Mouse (Mus musculus) cerebellum, postnatal 4 days (tissue): ENCODE results near the gene Zic5.
A peak's percentile ranks its signal among the peaks of the same experiment; 100 is the strongest.

Experiments used
- DNase-seq, 2 experiments: peaks; one replicate each; pipeline ENCODE4 v3.0.0; 2022; ENCODE audit warnings: low spot score in 2 of 2, mixed read lengths in 1 of 2

Gene Zic5

DNA sequence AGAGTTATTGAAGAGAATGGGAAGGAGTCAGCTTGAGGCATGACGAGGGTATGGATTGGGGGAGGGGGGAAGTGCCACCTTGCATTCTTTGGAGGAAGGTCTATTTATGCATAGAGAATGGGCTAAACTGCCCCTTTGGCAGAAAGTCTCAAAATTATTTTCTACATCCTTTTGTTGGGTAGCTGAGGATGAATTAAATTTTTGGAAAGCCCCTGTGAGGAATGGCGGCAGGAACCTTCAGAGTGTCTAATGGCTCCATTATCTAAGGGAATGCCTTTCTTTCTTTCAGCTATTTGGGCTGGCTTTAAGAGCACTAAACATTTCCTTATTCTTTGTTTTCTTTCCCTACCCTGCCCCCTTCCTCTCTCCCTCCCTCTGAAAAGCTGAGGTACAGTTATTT lies 14.9 kb upstream of the Zic5 start:
- DNase-seq: peak in 1 of 2 experiments; percentile 6

DNA sequence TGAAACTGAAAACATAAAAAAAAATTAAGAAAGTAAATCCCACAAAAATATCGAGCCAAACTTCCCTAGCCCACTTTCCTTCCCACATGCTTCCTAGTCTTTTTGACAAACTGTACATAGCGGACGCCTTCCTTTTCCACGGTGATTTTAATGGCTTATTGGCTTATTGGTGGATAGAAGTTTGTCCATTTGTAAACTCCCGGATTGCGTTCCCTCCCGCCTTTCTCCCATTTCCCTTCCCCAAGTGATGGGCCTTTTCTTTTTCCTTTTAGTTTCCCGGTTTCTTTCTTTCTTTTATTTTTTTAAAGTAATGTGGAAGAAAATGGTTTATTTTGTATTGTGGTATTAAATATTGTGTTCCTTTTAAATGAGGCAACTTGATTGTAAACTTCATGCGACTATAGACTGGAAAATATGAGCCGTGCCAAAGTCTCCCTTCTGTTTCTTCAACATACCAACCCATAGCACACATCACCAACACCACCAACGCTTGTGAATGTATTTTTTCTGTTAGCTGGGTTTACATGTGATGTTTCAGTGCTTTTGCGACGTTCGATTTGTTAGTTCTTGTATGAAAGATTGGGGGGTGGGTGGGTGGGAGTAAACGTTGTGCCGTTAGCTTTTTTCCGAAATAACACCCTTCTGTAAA lies 14.1 kb upstream of the Zic5 start:
- peak in 1 of 2 experiments; percentile 1 for DNase-seq

DNA sequence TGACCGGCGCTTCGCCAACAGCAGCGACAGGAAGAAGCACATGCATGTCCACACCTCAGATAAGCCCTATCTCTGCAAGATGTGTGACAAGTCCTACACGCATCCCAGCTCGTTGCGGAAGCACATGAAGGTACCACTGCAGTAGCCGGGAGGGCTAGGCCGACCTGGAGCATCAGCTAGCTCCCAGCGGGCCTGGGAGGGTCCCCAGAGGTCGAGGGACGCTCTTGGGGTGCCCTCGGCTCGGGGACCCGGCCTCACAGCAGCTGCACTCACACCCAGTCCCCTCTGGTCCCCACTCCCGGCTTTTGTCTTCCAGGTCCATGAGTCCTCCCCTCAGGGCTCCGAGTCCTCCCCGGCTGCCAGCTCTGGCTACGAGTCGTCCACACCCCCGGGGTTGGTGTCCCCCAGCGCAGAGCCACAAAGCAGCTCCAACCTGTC lies 13.1 kb upstream of the Zic5 start:
- peak in 1 of 2 experiments; percentile 50 for DNase-seq

DNA sequence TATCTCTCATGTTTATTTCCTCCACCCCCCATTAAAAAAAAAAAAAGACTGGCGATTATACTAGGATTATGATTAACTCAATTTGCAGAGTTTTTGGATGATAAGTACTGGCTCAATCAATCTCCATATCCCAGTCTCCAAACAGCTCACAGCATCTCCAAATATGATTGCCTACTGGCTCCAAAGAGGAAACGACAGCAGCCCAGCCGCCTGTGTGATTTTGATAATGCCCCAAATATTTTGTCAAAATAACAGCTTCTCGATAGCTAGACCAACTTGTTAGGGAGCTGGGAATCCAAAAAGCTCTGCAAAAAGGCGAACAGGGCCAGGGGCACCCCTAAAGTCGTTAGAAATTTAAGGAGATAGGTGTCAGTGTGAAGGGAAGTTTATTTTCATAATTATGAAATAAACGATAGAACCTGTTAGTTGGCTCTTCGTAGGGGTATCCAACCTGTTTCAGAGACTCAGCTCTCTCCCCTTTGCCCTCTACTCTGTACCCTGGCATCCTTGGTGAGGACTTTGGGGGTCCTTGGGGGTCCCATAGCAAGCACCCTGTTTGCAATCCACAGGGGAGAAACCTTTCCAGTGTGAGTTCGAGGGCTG lies 12.6 kb upstream of the Zic5 start:
- no peak for DNase-seq

DNA sequence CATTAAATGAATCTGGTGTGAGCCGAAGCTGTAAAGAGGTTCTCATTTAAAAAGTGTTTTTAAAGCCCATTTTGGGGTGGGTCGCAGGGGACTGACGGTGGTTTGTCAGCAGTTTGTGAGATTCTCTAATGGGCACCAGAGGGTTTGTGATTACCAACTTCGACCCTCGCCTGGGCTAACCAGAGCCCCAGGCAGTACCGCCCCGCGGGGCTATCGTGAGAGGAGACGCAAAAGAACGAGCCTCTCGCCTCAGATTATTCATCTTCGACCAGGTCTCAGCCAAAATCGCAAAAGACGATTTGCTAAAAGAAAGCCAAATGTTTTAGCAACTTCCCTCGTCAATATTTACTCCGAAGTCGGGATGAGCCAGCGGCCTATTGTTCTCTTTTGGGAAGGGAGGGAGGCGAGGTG lies 11.8 kb upstream of the Zic5 start:
- DNase-seq: peak in 1 of 2 experiments; percentile 23

DNA sequence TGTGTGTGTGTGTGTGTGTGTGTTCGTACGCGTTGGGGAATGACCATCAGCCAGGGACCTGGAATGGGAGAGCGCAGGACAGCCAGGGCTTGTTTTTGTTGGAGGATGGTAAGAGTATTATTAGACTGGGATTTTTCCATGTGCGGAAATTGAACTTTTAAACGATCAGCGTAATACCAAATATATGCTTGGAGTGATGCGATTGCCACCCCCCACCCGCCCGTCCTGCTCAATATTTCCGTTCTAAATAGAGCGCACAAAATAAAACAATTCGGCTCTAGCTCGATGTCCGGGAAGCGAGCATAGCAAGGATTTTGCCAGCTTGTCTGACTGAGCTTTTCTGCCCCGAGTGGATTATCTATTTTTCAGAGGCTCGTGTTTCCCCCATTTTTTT lies 11.3 kb upstream of the Zic5 start:
- DNase-seq: no peak

DNA sequence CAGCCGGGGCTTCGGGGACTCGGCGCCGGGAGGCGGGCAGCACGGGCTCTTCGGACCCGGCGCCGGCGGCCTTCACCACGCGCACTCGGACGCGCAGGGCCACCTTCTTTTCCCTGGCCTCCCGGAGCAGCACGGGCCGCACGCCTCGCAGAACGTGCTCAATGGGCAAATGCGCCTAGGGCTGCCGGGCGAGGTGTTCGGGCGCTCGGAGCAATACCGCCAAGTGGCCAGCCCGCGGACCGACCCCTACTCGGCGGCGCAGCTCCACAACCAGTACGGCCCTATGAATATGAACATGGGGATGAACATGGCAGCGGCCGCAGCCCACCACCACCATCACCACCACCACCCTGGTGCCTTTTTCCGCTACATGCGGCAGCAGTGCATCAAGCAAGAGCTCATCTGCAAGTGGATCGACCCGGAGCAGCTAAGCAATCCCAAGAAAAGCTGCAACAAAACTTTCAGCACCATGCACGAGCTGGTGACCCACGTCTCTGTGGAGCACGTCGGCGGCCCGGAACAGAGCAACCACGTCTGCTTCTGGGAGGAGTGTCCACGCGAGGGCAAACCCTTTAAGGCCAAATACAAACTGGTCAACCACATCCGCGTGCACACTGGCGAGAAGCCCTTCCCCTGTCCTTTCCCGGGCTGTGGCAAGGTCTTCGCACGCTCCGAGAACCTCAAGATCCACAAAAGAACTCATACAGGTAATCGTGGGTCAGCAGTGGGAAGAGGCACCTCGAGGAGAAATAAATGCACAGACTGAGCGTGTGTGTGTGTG lies 10.8 kb upstream of the Zic5 start:
- DNase-seq: peak in 1 of 2 experiments; percentile 37

DNA sequence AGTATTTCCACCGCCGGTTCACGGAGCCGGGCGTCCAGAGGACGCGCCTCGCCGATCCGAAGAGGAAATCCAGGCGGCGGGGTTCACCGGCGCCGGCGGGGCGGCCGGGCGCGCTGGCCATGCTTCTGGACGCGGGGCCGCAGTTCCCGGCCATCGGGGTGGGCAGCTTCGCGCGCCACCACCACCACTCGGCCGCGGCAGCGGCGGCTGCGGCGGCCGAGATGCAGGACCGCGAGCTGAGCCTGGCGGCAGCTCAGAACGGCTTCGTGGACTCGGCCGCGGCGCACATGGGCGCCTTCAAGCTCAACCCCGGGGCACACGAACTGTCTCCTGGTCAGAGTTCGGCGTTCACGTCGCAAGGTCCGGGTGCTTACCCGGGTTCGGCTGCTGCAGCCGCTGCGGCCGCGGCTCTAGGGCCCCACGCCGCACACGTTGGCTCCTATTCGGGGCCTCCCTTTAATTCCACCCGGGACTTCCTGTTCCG lies 10.1 kb upstream of the Zic5 start:
- DNase-seq: peak in 1 of 2 experiments; percentile 53

DNA sequence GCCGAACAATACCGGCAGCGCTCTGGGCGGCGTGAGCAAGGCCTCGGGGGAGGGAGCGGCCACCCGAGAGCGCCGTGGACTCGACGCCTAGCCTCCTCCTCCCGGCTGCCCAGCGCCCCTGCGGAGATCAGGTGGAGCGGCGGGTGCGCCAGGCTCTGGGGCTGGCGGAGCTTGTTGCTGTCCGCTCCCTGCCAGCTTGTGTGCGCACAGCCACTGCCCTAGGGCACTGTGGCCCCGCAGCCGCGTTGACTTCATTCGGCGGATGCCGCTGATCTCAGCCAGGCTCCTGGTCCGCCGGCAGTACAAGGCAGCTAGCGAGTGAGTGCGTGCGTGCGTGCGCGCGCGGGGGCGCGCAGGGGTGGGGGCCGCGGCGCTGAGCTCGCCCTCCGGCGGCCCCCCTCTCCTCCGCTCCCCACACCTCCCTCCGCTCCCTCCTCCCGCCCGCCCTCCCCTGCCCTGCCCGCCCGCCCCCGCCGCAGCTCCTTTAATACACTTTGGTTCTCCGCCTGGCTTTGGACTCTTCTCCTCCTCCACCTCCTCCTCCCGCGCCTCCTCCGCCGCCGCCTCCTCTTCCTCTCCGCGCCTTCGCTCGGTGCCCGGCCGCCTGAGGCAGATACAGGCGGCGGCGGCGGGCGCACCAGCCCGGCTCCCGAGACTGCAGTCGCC lies 9.5 kb upstream of the Zic5 start, which contains the start of gene Zic2:
TSS of gene Zic2 (plus strand) at position 545 of the 666 bp plus-strand sequence.
- DNase-seq: peak; percentile 58 to 88

DNA sequence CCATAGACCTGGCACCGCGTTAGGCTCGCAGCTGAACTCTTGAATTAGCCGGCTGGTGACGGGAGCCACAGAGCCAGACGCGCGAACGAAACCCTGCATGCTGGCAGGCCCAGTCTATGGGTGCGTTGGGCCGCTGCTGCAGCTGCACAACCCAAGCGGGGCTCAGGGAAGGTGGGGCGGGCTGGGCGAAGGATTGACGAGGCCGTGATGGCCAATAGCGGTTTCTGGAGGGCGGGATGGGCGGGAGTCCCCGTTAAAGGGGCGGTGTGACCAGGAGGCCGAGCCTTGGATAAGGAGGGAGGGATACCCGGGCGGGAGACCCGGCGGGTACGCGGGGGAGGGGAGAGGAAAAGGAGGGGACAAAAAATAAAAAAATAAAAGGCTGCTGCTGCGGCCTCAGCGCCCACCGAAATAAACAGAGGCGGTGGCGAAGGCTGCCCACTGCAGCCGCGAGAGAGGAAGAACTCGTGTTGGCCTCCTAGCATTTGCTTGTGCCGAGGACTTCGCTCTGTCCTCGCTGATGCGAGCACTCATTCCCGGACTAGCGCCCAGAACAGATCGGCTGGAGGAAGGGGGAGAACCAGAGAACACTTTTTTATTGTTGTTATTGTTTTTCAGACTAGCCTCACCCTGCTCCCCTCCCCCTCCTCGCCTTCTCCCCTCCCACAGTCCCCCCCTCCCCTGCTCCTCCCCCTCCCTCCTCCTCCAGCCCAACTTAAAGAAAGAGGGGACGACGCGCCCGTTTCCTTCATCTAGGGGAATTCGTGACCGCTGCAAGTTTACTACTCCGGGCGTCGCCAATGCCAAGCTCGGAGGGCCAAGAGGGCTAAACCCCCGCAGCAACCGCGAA lies 8.8 kb upstream of the Zic5 start:
- peak; percentile 63 to 85 for DNase-seq

DNA sequence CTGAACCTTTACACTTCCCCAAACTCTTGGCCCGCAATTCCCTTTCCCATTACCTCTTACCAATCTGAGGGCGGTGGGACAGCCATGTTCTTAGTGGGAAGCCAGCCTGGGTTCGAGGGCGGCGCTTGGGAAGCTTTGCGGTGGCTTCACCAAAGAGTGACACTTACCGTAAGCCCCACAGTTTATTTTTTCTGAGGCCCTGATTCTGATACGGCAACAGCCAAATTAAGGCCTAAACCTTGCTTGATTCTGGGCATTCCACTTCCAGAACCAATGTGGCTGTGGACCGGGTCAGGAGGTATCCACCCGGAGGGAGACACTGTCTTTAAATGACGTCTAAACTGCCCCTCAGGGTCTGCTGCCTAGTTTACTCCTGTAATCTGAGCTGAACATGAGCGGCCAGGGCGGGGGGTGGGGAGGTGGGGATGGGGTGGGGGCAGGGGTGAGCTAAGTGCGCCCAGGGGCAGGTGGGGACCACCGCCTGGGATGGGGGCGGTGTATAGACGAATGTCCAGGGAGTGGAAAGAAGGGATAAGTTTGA lies 7.8 kb upstream of the Zic5 start:
- no peak for DNase-seq

DNA sequence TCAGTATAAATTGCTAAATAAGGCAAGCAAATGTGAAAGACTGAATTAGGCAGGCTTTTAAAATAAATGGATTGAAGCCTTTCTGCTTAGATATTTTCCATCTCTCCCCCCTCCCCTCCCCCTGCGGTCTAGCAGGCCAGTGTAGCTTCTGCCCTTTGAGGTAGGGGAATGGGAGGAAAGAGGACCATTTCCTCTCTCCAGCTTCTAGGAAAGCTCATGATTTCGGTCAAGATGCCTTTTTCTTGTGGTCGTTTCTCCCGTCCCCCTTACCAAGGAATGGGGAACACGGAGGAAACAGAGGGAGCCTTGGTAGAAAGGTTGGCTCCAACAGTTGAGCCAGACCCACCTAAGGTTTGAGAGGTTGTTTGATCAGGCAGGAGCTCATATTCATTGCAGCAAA lies 7.2 kb upstream of the Zic5 start:
- DNase-seq: no peak

DNA sequence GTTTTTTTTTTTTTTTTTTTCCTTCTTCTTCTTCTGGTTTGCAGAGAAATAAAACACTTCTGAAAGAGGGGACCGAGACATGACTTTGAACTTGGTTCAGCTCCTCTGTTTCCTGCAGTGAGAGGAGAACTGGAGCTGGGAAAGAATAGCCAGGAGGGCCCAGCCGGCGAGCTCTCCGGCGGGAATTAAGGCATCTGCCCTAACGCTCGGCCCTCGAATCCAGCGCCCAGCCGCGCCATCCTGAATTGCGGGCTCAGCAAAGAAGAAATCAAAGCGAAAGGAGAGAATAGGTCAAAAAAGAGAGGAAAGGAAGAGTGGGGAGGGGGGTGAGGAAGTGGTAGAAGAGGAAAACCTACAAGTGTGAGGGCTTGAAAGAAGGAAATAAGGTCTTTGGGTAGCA lies 6.7 kb upstream of the Zic5 start:
- no peak for DNase-seq

DNA sequence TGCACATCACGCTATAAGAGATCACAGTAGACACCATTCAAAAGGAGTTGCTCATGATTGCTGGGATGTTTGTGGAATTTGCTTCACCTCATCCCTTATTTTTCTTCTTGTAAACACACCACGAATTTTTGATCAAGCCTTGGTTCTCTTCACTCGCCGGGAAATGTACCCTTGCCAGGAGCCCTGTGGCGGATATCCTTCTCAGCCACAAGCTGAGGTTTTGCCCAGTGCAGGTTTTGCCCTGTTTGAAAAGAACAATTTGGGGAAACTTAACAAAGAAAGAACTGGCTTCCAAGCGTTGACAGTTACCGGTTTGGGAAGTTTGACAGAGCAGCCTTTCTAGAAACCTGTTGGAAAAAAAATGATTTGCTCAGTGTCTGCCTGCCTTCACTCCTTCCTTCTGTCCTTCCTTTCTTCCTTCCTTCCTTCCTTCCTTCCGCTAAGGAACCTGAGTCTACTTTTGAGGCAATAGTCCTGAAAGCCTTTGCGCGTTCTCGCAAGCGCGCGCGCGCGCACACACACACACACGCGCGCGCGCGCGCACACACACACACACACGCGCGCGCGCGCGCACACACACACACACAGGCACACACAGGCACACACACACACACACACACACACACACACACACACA lies 6.1 kb upstream of the Zic5 start:
- no peak for DNase-seq

DNA sequence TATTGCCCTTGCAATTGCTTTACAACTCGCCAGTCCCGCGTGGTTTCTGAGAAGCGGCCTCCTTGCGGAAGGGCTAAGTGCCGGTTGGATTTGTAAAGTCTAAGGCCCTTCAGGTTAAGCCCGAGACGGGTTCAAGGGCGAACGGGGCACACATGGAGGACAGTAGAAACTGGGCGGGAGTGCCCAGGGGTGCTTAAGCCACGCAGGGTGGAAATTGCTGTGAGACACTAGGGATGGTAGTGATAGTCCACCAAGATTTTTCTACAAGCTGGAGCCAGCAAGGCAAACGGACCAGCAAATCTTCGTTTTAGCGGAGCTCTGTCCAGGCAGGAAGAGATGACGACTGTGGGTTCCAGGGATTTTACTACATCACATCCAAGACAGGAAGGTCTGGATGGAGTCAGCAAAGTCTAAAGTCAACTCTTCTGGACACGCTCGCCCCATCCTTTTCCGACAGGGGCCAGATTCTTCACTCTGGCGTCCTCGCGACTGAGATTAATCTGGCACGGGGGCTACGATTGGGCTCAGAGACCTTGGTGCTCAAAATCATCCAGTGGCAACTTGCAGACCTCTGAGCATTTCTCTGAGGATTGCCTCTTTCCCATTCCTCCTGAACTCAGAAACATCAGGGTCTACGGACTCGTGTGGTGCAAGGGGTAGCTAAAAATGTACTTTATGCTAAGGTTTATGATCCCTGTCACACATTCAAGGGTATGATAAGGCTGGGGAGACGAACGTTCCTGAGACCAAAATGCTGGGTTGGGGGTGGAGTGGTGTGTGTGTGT lies 3.7 kb upstream of the Zic5 start:
- no peak for DNase-seq

DNA sequence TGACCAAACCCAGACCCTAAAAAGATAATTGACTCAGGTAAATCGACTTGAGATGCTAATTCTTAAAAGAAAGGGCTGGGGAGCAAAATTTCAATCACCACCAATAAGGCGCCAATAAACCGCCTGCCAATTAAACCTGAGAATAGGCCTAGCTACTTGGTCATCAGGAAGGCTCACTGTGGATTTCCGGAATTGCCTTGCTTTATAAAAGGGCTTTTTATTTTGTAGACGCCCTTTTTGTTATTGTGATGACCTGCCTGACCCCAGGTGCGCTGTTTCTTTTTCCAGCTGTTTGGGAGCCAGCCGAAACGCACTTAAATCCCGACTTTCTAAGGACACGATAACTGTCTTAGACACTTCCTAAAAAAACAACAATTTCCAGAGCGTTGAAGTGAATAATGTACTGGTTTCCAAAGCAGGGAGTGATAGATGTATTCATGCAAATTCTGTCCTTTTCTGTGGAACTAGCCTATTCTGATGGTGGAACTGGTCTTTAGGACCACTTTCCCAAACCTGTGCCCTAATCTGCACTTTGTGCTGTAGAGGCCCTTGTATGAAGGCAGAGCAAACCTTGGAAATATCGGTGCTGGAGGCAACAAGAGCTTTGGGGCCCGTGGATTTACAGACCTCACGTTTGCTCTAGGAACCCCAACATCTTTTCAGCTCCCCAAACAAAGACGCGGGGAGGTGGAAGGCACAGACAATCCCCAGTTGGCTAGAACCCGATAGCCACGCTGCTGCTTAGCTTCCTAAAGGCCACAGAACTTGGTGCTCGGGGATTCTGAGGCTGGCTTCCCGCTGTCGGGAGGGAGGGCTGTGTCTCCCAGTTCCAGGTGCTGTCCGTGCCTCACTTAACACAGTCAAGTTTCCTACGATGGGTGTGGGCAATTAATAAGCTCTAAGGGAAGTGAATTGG lies 2.7 kb upstream of the Zic5 start:
- peak in 1 of 2 experiments; percentile 45 for DNase-seq

DNA sequence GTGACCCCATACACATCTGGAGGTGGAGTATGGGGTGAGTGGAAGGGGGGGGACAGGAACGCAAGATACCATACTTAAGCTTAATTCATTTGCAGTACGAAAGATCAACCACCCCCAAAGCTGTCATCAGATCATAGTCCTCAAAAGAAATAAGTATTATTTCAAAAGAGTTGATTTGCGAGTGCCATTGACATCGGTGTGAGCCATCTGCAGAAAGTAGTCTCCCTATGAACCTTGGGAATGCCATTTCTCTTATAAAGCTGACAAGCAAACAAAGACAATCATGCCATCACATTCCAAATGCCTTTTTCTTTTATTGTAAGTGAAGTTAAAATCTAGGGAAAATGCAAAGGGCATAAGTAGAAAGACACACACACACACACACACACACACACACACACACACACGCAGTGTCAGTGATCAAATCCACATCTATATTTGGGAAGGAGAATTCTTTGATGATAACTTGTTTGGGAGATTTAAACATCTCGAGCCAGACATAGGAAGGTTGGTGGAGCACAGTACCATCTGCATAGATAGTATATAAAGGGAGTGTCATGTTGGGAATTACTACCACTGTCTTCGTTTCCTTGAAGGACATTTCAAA lies 1.4 kb upstream of the Zic5 start:
- DNase-seq: no peak

DNA sequence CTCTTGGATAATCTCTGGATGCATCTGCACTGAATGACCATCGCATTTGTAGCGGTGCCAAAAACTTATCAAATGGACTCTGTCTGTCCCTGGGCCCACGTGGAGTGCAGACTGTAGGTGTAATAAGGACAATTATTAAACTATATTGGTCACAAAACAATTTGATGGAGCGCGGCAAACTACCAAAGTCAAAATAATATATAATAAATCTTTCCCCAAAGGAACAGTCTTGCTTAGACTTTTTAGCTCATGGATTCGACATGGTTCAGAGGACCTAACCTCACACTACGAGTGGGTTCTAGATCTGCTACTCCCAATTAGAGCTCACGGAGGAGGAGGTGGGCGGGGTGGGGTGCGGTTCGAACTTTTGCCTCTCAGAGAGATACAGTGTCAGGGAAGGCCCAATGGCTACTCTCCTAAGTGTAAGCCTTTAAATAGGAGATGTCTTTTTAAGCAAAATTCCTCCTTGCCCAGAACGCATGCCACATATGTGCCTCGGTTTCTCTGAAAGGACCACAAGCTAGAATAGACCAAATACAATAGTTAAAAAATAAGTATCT lies 534 bp upstream of the Zic5 start:
- no peak for DNase-seq
